Mouse (Mus musculus) 3T3-L1 (cell line): ENCODE data around the gene Olfr1443.
A peak's percentile ranks its signal among the peaks of the same experiment; 100 is the strongest.
"Not testable (repeated sequence)": the region's sequence is repeated elsewhere in the genome, so short reads cannot be mapped to it uniquely, and the experiment has no call there.

Experiments
- DNase-seq: peaks from one replicate; pipeline ENCODE4 v3.0.0-alpha.2; 2015; ENCODE audit warnings: low read depth, low spot score

Gene Olfr1443

DNA sequence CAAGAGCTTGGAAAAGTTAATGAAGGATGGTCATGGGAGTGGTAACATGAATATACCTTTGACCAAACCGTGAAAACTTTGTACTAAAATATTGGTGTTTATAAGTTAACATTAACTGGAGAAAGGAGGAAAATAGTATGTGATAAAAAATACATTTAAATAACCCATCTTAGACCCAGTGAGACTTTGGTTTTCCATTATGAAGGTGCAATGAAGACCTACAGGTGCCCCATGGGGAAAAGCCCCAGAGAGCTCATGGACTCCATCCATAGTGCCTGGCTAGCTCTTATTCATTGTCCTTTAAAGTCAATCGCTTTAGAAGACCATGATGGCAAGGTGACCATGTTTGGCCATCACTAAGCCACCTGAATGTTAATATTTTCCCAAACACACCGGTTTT lies at the start of gene Olfr1443:
Olfr1443 (plus strand) TSS at position 301 of the 400 bp plus-strand sequence.
- no peak for DNase-seq

DNA sequence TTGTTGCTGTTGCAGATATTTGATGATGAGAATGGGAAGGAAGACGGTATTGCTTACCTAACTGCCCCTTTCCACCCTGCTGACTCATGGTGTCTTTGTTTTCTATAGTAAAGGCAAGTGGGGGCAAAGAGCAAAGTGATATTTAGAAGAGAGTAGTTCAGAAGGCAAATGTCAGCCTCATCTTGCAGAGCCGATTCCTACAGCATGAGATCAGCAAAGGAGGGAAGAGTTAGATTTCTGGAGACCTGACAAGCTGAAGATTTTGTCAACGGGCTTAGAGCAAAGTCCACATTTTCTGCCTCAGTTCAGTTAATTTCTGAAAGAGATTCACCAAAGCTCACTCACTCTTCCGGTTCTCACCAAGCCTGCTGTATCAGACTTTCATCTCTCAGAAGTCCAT lies 44.7 kb upstream of the Olfr1443 start, which contains the start of gene Glyat:
Glyat (plus strand) TSS at position 133 of the 400 bp plus-strand sequence.
- DNase-seq: peak; percentile 6

DNA sequence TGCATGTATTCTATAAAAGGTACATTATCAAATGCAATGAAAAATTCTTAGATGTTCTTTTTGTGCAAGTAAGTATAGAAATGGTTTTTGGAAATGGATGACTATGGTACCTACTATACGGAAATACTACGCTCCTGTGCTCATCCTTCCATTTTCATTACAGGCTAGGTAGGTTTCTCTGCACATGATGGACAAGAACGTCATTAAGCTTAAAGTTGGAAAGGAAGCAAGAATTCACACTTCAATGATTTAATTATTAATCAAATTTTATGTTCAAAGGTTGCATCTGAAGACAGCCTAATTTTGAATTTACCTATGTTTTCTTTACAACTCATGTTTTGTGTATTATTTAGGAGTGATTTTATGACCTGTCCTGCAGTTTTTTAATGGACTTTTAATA lies 43.7 kb upstream of the Olfr1443 start:
- no peak for DNase-seq

DNA sequence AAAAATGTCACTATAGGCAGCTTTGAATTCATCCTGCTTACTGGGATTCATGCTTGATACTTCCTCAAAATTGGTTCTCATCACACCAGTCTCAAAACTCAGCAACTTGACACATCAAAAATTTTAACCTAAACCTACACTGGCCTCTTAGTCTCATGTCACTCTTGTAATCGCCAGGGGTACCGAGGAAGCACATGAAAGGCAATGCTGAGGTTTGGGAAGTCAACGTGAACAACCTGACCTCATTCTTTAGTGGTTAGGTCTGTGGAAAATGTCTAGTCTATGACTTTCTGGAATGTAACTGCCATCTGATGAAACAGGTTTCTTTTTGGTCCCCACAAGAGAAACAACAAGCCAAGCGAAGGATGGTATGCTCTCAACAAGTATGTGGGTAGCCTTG lies 42.9 kb upstream of the Olfr1443 start:
- DNase-seq: no peak

DNA sequence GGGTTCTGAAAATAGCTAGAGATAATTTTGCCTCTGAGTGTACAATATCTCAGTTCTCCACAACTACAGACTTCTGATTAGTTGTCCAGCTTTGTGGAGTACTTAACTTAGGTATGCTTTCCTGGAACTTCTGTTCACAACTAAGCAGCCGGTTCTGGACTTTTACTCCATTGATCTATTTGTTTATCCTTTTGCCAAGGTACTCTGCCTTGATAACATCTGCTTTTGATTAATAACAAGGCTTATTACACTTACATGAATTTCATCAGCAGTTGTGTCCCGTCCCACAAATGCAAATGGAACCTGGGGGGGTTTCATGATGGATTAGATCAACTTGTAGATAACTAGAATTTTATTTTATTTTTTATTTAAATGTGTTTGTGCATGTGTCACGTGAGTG lies 41.0 kb upstream of the Olfr1443 start:
- DNase-seq: no peak

DNA sequence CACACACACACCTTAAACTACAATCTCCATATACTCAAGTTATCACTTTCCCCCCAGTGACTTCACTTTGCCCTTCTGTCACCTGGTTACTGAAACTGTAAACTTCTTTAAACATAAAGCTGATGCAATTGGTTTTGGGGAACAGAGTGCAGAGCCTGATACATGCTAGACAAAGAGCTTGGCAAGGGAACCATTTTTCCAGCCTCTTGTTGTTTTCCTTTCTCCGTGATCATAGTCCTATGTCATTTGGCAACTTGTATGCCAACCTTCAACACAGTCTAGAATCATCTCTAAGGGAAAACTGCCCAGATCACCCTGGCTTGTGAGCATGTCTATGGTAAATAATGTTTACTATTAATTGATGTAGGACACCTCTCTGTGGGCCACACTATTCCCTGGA lies 39.9 kb upstream of the Olfr1443 start:
- DNase-seq: no peak

DNA sequence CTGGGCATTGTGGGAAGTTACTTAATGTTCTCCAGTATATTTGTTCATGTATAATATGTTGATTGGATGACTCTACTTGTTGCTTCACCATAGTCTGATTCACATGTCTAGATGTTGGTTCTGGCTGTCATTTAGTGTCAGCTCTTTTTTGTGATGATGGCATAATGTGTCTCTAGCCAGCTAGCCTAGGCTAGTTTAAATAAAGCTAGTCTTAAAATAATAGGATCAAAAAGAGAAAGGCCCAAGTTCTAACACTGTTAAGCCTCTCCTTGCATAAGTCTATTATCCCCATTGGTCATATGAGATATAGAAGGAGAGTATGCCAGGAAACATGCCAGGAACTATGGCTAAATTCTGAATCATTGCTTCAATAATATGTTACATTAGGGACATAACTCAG lies 28.4 kb upstream of the Olfr1443 start:
- no peak for DNase-seq

DNA sequence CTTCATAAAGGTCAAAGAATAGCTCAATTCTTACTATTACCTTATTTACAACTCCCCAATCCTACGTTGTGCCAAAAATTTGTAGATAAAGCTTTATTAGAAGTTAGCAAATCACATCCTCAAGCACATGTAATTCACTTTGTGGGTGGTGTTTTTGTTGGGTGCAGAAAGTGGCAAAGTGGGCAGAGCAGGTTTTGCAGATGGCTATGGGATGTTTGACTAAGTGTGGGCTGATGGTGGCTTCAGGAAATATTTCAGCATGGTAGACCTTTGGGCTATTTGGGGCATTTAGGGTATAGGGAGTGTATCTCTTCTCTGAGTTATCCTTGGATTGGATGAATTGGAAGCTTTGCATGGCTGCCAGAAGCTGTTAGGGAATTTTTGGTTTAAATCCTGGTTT lies 11.8 kb upstream of the Olfr1443 start:
- no peak for DNase-seq

DNA sequence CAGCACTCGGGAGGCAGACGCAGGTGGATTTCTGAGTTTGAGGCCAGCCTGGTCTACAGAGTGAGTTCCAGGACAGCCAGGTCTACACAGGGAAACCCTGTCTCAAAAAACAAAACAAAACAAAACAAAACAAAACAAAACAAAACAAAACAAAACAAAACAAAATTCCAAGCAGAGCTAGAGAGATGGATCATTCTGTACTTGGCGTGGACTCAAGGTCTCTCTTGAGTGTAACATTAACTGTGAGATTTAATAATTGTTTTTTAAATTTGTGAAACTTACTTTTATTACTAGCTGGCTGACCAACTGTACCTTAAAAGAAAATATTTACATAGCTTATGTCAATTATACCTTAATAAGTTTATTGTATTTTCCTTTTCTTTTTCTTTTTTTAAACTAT lies 9.3 kb upstream of the Olfr1443 start:
- DNase-seq: not testable (repeated sequence)

DNA sequence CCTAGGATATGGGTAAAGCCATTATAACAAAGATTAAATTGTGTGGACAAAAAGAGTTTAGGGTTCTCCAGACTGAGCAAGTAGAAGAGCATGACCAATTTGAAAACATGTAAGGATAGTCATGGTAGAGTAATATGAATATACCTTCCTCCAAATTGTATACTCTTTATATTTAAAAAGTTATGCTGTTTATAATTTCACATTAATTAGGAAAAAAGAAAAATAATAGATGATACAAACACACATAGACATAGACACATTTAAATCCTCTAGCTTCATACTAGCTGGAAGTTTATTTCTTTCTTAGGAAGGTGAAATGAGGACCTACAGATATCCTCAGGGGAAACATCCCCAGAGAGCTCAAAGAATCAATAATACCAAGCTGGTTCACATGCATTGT lies 7.8 kb upstream of the Olfr1443 start, which contains the start of gene Olfr1442:
Olfr1442 (plus strand) TSS at position 301 of the 400 bp plus-strand sequence.
- no peak for DNase-seq

DNA sequence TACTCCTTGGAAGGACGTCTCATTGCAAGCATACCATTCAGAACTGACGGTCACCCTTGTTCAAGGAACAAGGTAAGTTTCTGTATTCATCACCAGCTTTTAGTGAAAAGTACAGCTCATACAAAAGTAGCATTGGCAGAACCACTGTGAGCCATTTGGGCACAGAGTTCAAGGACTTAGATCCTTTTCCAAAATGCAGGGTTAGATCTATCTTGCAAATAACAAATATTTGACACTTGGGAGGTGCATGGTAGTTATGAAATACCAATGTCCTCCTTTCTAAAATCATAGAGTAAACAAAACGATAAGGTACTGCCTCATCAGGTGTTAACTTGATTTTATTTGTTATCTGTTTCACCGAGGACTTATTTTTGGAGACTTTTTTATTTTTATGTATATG lies 6.9 kb upstream of the Olfr1443 start:
- DNase-seq: no peak

DNA sequence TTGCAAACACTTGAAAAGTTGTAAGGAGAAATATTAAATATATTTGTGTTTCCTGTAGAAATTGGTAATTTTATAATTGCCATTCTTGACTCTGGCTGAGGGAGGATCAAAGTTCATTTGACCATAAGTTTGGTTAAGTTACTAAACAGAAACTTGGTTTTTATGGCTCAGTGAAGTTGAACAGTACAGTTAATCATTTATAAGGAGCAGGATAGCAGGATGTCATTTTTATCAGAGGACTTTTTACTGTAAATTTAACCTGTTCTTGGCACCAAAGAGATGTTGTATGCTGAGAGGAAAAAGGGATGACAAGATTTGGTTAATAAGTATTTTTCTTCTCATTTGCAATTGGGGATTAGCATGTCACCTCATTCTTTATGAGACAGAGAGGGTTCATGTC lies 6.7 kb downstream of the Olfr1443 start:
- no peak for DNase-seq

DNA sequence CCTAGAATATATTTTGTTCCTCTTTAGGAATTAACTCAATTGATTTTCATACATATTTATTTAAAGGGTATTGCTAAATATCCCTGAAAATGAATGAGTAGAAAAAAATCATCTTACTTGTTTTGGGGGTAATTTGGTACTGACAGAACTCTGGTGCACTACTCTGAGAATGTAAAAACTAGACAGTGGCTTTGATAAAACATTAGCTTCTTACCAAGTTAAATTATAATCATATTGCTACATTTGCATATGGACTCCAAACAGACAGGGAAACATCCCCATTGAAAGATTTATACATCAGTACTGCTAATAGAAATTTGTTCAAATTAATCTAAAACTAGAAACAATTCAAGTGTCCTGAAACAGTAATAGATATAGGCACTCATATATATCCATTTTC lies 7.3 kb downstream of the Olfr1443 start:
- DNase-seq: no peak

DNA sequence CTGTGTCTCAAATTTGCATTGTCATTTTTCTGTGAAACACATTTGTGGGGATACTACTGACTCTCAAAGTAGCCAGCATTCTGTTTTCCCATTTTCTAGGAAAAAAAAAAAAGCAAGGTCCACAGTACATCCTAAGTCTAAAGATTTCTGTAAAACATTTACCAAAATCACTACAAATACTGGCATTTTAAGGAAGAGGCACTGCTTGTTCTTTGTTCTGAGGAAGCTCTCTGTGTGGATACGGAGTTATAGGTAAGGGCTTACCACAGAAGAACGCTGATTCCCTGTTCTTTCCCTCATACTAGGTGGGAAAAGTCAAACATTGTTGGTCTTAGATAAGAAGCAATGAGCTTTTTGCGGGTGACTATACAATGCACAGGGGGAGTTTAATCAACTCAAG lies 17.7 kb downstream of the Olfr1443 start, which contains the start of gene Keg1:
Keg1 (plus strand) TSS at position 197 of the 400 bp plus-strand sequence.
- DNase-seq: no peak

DNA sequence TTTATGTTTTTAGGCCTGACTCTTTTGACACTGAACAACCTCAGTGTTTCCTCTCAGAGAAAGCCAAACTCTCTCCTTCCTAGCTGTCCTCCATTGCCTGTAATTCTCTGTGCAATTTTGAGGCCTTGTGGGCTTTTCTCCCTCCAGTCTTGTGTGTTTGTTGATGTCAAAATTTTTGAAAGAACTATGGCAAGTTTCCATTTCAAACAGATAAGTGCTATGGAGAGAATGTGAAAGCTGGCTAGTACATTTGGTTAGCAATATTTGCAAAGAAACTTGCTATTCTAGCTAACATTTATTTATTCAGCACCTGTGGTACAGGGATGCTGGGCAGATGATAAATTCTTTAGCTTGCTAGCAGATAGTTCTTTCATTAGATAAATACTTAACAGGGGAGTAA lies 18.3 kb downstream of the Olfr1443 start:
- DNase-seq: no peak

DNA sequence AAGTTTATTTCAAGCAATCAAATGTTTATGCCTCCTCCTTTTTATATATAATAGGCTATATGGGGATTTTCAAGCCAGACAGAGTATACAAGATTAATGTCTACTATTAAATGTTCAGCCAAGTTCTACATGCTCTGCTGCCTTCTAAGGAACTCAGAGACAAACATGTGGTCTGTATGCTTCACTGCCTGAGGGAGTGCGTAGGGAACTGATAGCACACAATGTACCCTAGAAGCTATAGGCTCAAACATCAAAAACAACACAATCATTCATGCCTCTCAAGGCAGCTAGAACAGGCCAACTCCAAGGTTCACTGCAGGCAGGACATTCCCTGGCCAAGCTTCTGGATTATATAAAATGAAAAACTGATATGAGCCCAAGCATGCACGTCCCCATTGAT lies 30.5 kb downstream of the Olfr1443 start:
- no peak for DNase-seq

DNA sequence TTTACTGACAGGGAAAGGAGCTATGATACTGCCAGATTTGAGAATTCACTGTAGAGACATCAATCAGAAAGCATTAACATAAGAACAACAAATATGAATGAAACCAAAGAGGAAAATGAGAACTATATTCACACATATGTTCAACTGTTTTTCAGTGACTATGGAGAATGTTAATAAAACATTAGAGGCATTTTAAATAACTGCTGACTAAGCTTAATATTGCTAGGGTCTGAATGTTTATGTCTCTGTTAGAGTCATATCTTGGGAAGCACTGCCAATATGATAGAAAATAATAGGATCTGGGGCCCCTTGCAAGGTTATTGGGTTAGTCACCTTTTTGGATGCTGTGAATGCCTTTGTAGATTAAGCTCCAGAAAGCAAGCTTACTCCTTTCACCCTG lies 31.1 kb downstream of the Olfr1443 start:
- no peak for DNase-seq

DNA sequence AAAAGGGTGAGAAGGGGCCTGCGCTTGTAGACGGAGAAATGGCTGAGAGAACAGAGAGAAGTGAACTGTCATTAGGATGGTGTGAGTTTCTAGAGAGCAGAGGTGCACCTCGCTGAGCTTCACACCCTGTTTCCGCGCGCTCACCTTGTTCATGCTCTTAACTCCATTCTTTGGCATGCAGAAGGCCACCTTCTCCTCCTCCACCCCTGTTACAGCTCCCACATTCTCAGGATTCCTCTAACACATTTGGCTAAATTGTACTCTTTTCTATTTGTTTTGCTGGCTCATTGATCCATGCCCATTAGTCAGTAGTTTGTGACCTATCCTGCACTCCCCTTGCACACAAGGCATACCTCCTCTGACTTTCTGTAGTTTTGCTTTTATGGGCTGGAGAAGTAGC lies 41.3 kb downstream of the Olfr1443 start:
- DNase-seq: no peak

DNA sequence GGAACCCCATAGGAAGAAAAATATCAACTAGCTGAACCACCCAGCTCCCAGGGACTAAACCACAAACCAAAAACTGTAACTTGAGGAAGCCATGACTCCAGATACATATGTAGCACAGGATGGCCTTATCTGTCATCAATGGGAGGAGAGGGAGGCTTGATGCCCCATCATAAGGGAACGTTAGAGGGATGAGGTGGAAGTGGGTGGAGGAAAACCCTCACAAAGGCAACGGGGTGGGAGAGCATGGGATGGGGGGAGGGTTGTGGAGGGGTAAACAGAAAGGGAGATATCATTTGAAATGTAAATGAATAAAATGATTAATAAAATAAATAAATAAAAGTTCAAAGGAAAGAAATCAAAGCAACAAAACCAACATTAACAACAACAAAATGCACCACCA lies 42.6 kb downstream of the Olfr1443 start:
- no peak for DNase-seq

DNA sequence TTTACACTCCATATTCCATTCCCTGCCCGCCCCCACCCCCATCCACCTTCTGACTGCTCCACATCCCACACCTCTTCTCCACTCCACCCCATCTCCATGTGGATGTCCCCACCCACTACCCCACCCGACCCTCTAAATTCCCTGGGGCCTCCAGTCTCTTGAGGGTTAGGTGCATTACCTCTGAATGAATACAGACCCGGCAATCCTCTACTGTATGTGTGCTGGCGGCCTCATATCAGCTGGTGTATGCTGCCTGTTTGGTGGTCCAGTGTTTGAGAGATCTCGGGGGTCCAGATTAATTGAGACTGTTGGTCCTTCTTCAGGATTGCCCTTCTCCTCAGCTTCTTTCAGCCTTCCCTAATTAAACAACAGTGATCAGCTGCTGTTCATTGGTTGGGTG lies 43.0 kb downstream of the Olfr1443 start:
- not testable (repeated sequence) for DNase-seq

DNA sequence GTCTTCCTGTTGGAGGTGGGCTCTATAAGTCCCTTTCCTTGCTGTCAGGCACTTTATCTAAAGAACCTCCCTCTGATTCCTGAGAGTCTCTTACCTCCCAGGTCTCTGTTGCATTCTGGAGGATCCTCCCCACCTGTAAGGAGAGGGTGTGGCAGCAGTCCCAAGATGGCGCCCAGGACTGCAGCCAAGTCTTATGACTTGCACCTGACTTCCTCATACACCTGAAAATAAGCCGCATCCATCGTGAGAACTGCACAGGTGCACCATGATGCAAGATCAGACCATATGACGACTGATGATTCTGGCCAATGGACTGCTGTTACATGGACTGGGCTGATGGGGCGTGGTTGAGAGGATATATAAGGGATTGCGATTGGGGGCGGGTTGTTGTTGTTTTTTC lies 43.7 kb downstream of the Olfr1443 start:
- not testable (repeated sequence) for DNase-seq

DNA sequence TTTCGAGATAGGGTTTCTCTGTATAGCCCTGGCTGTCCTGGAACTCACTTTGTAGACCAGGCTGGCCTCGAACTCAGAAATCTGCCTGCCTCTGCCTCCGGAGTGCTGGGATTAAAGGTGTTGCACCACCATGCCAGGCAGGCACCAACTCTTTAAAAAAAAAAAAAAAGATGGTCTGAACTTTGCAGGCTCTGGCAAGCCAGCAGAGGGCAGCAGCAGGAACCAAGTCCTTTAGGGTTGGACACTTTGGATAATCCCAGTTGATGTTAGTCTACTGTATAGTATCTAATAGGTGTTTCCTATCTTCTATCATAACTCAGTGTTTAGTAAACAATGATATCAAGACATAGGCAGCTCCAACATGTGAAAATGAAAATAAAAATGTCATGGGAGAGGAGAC lies 44.4 kb downstream of the Olfr1443 start:
- peak; percentile 70 for DNase-seq

DNA sequence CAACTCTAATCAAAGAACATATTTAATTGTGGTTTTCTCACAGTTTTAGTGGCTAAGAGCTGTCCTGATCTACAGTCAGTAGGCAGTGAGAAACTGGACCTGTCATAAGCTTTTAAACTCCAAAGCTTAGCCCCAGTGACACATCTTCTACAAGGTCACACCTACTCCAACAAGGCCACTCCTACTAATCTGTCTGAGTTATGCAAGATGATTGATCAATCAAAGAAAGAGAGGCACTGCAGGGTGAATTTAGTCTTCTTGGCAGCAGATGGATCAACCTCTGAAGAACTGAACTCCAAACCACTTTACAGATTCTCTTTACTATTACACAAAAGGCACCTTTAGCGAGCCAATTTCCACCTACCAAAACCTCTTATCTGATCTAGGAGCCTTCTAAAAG lies 47.9 kb downstream of the Olfr1443 start:
- no peak for DNase-seq

DNA sequence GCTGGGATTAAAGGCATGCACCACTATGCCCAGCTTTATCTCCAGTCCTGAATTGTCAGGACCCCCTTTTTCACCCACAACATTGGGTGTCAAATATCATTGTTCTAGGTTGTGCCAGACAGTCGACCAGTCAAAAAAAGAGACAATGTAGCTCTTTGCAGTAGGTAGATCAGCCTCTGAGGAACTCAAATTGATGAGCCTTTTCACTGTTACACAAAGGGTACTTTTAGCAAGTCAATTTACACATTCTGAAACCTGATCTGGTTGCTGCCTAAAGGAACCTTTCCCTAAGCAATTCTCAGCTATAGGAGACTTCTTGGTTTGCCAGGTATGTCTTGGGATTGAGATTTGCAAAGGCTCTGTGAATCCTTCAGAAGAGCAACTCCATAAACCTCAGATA lies 53.1 kb downstream of the Olfr1443 start:
- DNase-seq: no peak
